Mouse (Mus musculus) lung, postnatal 0 days (tissue): ENCODE measurements around the gene Sumf1.

Source experiments
- CTCF ChIP-seq: IDR thresholded peaks from 2 replicates; pipeline ENCODE4 v1.5.1; 2016; ENCODE audit warnings: antibody characterized with exemption, mild to moderate bottlenecking
- EP300 ChIP-seq: IDR thresholded peaks from 2 replicates; pipeline ENCODE4 v1.6.1; 2016; ENCODE audit warnings: antibody characterized with exemption, mild to moderate bottlenecking, control low read depth

DNA sequence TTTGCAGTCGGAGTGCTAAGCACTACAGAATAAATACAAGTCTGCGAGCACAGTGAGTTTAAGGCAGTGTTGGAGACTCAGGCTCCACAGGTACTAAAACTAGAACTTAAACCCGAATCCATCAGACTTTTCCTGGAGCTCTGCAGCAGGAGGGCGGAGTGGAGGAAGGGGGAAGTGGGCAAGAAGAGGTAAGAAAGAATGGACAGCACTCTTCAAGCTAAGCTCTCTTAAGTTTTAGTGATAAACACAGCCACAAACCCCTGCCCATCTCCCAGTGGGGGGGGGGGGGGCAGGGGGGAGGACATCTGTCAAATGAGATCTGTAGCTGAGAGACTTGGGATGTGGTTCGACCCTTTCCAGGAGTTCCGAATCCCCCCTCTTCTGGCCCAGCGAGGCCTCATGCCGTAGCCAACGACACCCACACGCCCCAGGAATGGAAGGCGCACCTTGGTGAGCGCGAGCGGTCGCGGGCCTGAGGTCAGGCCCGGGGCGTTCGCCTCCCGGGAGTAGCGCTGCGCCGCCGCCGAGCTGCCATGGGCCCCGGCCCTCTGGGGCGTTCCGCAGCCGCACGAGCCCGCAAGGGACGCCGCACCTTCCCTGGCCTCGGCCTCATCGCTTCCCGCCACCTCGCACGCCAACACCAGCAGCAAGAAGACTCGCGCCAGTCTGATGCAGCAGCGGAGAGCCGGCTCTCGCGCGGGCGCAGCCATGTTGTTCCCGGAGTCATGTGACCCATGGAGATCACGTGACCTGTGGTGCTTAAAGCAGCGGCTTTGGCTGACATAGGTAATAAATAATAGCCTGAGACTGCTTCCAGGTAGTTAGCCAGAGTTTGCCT lies at the start of gene Sumf1:
- TF ChIP-seq CTCF (no peak), EP300 (0 out of 2 replicates have a peak, but pooled peaks have one; percentile 24)
